Mouse (Mus musculus): ENCODE results near the gene Arhgef19.

Arhgef19 gene

DNA sequence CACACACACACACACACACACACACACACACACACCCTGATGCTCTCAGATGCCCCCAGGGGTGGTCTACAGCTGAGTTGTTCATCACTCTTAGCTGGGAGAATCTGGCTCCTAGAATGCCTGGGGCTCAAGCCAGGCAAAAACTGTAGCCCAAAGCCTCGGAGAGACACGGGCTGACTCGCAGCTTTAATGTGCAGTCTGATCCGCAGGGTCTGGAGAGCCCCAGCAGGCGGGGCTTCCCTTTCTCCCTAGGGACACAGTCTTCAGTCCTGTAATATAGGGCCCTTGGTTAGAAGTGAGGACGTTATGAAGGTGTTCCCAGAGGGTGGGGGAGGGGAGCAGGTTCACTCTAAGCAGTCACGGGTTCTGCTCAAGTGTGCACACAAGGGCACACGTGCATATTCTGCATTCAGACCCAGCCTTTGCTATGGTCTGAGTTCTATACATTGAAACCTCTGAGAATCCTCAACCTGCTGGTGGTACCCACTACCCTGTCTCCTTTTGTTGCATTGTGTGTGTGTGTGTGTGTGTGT lies 44.6 kb downstream of the Arhgef19 start:
- no peak for DNase-seq (ENCODE audit: low spot score in 2 of 2)

DNA sequence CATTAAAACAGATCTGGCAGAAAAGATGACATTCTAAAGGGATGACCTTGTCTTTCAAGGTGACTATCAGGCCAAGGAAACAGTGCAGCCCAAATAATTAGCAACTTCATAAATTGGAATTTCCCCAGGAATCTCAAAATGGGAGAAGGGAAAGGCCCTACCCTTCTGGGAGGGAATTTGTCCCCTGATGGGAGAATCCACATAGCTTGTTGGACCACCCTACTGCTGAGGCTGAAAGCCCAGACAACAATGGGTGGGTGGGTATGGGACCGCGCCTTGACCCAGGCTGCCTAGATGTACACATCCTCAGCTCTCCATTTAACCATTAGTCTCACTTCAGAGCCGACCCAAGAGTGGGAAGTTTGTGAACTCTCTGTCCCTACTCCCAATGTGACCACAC lies 45.2 kb downstream of the Arhgef19 start:
- no peak for DNase-seq (ENCODE audit: low spot score in 2 of 2)

DNA sequence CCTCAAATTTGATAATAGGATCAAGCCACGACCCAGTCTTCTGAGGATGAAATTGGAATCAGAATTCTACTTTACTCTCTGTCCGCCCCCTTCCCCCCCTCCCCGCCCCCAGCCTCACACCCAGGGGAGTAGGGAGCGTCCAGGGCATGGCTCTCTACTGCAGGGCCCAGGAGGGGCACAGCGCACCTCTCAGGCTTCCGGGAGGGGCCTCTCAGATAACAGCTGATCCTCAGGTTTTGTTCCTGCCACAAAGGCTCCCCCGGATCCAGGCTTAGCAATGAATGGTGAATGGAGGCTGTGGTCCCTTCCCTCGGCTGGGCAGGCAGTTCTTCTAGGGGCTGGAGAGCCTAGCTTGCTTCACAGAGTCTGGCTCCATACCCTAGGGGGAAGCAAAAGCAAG lies 45.8 kb downstream of the Arhgef19 start:
- DNase-seq (ENCODE audit: low spot score in 2 of 2) = no peak

DNA sequence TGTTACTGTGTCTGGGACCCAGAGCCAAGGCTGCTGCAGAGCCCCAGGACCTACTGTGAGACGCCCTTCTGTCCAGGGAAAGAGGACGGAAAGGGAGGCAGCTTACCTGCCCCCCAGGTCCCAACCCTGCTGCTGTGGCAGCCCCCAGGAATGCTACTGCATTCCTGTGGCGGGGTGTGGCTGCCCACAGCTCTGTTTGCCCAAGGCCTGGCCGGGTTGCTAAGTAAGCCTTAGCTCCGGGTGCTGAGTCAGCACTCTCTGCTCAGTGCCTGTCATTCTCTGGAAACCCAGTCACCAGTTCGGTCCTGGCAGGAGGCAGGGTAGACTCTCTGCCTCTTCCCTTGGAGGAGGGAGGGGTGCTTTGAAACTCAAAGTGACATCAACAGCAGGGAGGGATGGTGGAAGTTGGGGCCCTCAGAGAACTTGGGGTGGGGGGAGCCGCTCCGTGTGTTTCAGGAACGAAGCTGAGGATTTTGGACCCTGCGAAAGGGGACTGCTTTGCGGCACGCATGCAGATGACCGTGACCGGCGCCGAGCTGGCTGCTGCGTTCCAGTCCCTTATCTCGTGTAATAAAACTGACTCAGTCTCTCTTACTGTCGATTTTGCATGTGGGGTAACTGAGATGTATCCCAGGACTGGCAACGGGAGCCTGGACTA lies 47.7 kb downstream of the Arhgef19 start:
- no peak for DNase-seq (ENCODE audit: low spot score in 2 of 2)

DNA sequence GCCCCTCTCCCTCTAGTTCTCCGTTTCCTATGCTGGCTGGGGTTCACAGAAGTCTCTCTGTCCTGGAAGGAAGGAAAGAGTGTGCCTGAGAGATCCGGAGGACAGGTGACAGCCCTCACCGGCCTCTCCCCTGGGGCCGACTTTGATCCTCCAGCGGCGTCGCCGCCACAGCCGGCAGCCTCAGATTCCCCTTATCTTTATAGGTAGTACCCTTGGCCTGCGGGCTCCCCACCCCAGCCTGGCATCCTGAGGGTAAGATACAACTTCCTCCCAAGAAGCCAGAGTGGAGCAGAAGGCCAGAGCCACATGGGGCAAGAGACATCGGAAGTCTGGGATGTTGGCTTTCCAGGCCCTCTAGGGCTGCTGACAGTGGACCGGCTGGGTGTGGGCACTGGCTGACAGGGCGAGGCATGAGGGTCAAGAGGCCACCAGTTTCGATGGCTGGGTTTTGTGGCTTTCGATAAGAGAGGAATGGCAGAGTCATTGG lies 48.3 kb downstream of the Arhgef19 start:
- no peak for DNase-seq (ENCODE audit: low spot score in 2 of 2)

DNA sequence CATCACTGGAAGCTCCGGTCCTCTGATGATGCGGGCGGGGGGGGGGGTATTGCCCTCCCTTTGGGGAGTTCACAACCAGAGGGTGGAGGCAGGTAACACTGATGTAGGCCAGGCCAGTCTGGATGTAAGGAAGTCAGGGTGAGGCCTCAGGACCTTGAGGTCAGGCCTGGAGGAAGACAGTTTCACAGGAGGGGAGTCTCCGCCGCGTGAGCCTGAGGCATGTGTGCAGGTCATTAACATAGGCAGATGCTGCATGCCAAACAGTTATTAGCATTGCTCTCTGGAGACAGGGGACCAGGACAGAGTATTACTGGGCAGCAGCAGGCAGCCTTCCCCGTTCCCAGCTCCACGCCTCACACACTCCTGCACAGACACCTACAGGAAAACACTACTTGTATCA lies 48.9 kb downstream of the Arhgef19 start:
- no peak for DNase-seq (ENCODE audit: low spot score in 2 of 2)

DNA sequence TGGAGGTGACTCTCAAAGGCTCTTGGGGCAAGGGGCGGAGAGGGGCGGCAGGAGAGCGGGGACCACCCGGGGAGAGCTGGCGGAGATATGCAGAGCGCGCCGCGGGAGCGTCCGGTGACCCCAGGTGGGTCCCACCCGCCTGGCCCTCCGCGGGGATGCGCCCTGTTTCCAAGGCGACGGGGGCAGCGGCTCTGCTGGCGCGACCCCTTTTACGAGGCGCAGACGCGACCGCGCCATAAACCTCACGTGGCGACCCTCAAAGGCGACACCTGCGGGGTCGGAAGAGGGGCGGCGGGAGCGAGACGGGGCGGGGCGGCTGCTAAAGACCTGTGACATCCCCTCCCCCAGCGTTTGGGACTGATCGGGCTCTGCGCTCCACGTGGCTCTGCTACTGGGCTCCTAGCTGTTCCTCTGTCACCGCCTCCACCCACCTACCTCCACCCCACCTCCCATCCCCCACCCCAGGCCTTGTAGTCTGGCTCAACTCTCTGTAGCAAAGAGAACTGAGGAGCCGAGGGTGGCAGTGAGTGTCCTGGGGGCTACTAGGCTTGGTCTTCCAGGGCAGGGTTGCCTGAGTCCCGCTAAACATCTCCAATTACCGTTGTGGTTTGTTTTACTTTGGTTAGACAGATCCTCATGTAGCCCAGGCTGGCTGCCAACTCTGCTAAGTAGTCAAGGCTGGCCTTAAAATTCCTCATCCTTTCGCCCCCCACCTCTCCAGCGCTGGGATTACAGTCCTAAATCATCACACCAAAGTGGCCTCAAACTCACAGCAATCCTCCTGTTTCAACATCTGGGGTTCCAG lies 52.5 kb downstream of the Arhgef19 start:
- DNase-seq (ENCODE audit: low spot score in 2 of 2) = no peak

DNA sequence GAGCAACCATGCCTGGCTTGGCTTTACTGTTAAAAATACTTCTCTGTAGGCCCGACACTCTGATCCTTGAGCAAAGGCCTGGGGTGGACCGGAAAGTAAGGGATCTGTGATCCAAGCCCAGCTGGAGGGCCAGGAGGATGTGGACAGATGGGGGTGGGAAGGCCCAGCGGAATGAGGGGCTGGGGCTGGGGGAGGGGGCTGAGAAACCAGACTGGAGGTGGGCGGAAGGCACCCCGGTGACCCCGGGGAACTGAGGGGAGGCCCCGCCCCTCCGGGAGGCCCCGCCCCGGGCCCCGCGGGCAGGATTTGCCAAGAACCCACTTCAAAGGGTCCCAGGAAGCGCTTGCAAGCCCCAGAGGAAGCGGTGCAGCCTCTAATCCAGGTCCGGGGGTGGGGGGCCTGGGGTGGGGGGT lies 56.5 kb downstream of the Arhgef19 start:
- no peak for DNase-seq (ENCODE audit: low spot score in 2 of 2)

DNA sequence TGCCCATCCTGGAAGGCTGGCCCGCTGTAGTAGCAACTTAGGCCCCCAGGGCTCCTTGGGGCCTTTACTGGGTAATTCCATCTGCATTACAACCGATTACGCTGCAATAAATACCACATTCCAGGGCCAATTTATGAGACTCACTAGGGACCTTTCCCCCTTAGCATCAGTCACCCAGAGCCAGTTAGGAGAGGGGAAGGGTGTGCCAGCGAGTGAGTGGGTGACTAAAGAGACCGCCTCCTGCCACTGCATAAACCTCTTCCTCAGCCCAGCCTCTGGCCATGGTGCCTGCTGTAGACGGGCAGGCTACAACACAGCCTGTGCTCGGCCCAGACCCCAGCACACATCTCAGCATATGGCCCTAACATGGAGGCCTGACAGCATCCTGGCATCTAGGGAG lies 58.6 kb downstream of the Arhgef19 start:
- no peak for DNase-seq (ENCODE audit: low spot score in 2 of 2)

DNA sequence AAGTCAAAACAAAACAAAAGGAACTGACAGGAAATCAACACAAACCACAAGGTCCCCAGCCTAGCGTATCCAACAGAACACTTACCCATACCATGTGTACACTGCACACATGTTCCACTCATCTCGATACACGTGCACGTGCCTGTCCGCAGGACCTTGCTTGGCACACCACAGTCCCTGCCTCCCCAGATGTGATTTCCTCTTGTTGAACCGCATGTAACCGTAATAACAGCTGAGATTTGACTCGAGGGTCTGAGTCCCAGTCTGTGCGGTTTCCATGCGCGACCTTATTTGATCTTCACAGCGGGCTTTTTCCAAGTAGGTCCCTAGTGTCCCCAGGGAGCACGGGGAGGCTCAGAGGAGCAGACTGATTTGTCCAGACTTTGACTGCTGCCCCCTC lies 60.1 kb downstream of the Arhgef19 start:
- no peak for DNase-seq (ENCODE audit: low spot score in 2 of 2)

DNA sequence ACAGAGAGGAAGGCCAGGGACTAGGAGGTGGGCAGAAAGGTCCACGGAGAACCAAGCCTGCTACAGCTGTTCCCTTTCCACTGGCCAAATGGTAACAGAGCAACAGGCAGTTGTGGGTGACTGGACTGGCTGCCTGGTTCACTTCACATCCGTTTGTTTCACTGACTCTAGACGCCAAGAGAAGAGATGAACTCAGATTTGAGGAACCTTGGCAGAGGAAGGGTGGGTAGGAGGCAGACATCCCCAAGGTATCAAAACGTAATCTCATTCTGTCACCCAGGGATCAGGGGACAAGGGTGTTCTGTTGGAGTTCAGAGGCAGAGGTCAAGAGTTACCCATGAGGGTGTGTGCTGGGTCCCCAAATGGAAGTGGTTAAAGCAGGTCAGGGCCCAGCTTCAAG lies 60.9 kb downstream of the Arhgef19 start:
- no peak for DNase-seq (ENCODE audit: low spot score in 2 of 2)

DNA sequence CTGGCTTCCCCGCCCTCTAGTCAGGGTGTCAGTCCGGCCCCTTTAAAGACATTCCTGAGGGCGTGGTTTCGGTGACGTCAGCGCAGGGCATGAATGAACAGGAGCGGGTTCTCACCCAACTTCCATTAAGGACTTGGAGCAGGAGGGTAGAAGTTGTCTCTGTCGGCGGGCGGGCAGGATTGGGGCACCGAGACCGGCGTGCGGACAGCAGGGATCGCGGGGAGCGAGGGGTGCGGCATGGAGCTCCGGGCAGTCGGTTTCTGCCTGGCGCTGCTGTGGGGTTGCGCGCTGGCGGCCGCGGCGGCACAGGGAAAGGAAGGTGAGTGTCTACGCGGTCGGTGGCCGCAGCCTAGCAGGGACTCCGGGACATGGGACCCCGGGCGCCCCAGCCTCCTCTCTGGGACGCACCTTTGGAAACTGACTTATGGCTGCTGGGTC lies 61.8 kb downstream of the Arhgef19 start, which contains the start of gene Epha2:
TSS of gene Epha2 (plus strand) at position 125 of the 438 bp plus-strand sequence.
- peak; percentile 20 to 61 for DNase-seq (ENCODE audit: low spot score in 2 of 2)

DNA sequence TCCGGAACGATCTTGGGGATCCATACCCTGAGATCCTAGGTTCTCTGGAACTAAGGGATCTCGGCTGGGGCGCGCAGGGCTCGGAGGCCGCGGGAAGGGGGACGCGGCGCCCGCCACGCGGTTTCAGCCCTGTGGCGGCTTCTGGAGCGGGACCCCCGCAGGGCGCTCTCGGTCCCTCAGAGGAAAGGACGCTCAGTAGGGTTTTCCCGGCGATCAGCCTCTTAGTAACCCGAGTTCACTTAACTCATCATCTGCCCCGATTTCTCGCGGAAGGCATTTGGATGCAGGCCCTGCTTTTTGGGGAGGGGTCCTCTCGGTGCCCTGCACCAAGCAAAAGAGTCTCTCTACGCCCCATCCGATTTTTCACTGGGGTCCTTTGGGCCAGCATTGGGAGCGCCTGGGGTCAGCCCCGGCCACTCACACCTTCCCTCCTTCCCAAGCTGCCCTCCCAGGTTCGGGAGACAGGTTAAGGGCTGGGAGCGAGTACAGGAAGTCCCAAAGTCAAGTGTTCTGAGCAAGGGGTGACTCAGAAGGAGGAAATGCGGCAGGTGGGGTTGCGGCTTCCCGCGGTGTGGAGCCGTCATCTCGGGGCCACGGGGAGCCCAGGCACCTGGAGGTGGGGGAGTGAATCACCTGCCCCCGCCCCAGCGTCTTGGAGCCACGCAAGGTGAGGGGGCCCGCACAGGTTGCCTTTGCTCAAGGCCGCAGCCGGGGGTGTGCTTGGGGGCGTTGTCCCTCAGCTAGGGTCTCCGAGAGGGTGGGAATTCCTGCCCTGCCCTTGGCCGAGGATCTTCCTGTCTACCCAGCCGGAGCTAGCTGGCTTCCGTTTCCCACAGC lies 62.5 kb downstream of the Arhgef19 start:
- peak in 1 of 2 experiments; percentile 13 for DNase-seq (ENCODE audit: low spot score in 2 of 2)

DNA sequence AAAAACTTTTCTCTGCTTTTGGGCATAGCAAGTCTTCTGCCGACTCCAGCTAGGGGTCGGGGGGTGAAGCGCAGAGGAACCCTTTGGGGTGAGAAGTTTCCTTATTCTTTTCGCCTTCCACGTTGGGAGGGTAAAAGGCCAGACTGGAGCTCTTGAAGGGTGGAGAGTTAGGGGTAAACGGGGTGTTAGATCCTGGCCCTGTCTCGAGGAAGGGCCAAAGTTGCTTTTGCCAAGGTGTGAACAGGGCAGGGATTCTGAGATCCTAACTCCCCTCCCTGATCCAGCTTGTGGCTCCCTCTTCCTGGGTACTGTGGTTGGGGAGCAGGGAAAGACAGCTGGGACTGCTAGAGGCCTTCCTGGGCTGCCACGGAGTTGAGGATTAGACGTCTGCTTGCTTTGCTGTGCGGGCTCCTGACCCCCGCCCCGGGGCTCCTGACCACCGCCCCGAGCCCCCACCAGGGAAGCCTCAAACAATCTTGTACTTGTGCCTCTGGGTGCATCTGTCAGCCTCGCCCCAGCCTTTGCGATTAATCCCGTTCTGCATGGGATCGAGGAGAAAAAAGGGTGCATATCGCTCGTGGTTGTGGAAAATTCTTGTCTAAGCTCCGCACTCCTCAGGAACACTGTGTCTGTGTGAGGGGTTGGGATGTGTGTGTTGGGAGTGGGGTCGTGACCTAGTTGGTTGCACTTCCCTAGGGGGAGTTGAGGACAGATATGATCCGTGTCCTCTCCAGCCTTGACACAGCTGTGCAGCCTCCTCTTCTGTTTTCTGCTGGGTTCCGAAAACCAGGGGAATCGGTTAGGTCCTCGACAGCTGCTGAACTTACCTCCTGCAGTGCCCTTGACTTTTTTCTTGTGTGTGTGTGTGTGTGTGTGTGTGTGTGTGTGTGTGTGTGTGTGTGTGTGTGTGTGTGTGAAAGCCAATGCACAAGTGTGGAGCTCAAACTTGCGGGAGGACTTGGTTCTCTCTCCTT lies 63.4 kb downstream of the Arhgef19 start:
- DNase-seq (ENCODE audit: low spot score in 2 of 2) = no peak

DNA sequence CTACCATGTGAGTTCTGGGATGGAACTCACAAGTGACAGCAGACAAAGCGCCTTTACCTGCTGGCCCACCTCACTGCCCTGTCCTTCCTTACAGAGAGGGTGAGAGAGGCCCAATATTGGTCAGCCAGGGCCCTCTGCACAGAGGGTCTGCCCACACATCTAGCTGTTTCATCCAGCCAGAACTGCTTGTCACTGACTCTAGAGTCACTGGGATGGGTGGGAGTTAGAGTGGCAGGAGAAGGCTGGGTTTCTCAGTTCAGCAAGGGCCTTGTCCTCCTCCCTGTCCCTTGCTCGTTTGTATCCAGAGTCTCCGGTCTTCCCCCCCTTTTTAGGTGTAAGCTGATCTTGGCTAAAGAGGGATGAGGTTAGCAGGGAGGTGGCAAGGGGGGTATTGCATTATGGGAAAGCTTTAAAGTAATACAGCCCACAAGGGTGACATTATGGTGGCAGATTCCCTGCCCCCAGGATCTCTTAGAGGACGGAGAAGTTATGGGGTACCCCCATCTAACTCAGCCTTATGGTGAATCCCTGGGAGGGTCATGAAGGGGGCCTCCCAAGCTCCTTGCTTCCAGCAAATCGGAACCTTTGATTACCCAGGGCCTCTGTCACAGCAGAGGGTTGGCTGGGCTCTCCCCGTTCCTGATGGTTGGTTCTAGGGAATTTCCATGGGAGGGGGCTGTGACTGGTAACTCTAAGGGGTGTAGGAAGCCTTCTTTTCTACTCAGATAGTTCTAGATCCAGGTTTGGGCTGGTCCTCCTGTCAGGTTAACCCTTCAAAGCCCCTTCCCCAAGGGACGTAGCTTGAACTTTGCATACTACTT lies 64.3 kb downstream of the Arhgef19 start:
- DNase-seq (ENCODE audit: low spot score in 2 of 2) = no peak

DNA sequence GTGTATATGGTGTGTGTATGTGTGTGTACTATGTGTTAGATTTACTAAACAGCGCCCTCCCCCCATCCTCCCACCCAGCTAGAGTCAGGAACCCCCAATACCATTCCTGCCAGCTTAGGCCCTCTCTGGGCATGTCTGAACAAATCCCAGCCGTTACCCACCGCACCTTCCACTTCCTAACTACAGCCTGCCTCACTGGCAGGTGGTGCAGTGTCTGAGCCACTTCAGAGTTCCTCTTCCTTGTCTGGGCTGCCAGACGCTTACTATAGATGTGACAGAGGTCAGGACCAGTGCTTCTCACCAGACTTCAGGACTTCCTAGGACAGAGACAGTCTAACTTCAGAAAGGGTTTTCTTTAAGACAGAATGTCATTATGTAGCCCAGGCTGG lies 64.9 kb downstream of the Arhgef19 start:
- DNase-seq (ENCODE audit: low spot score in 2 of 2) = no peak

DNA sequence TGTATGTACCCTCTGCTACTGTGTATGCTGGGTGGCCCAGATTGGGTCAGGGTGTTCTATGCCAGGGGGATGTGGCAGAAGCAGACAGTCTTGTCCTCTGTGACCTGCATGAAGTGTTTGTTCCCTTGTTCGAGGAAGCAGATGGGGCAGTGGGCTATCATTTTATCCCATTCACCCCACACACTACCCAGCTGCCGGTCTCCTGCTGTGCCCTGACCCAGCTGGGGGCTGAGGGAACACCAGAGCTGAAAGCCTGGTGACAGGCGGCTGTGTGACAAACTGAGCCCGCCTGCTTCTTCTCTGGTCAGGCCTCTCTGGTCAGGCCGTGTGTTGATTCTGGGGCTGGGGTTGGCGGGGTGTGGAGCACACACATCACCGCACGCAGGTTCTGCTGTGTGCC lies 66.8 kb downstream of the Arhgef19 start:
- DNase-seq (ENCODE audit: low spot score in 2 of 2) = no peak
